8 mouse cellular contexts compared by ENCODE assay signal in genomic region chr5:143423899-143424519, GRCm38 (mm10). TPM values are rescaled to one million over a fixed set of nuclear protein-coding genes. Genes with fewer than 3 reads are reported as not detected.
DNase-seq lines count a peak whose midpoint lies in the region; ATAC-seq and TF ChIP-seq lines count a peak whose summit lies in the region.
"Had no signal": no experiment of that assay in that cellular context is flagged by ENCODE, and none has a peak within 500 bp of the region (broad histone marks: within the 10 kb centered on the region; RNA-seq: fewer than 3 reads in every experiment).

No protein-coding gene starts in this region.

- TF ChIP-seq POLR2A in bone marrow macrophage, adult 2 months (IDR thresholded peaks at IDR 0.05; ENCODE audit: borderline replicate concordance, low read depth, low read length): no peak
- TF ChIP-seq POLR2A in kidney, adult 2 months (IDR thresholded peaks at IDR 0.05; ENCODE audit: low read depth, low read length): no peak

- no peak overlapping the region for H3K27ac ChIP-seq in bone marrow macrophage, adult 2 months (ENCODE audit: insufficient read depth, low read depth, low read length)
- H3K27ac ChIP-seq in kidney, adult 2 months (ENCODE audit: insufficient read depth, low read depth, low read length): no peak overlapping the region
- H3K27ac ChIP-seq in liver, embryonic 13.5 days: no peak overlapping the region
- H3K27ac ChIP-seq: limb, embryonic 12.5 days had no signal

- no peaks in the 10 kb centered on the region; the same call in 1 of the 2 replicates for H3K4me1 ChIP-seq in bone marrow macrophage, adult 2 months (ENCODE audit: control insufficient read depth, insufficient read depth, low read length)
- no peaks in the 10 kb centered on the region; the same call in 1 of the 2 replicates for H3K4me1 ChIP-seq in kidney, adult 2 months (ENCODE audit: control insufficient read depth, insufficient read depth, low read length)
- H3K4me1 ChIP-seq in liver, embryonic 13.5 days (replicated peaks): no peaks in the 10 kb centered on the region
- H3K4me1 ChIP-seq: limb, embryonic 12.5 days had no signal

- TF ChIP-seq CTCF in bone marrow macrophage, adult 2 months (IDR thresholded peaks at IDR 0.05; ENCODE audit: low read depth, low read length): peak; percentile 73
- peak; percentile 79 for TF ChIP-seq CTCF in kidney, adult 2 months (conservative IDR thresholded peaks at IDR 0.05; ENCODE audit: insufficient read depth, insufficient read length, low read depth, low read length)

- 0 out of 2 replicates have a peak, but pooled peaks have one; percentile 51 for ATAC-seq in liver, embryonic 13.5 days (ENCODE audit: low read depth)

- no peak overlapping the region for H3K4me2 ChIP-seq in liver, embryonic 13.5 days
- H3K4me2 ChIP-seq: limb, embryonic 12.5 days had no signal

- no peak overlapping the region for H3K4me3 ChIP-seq in bone marrow macrophage, adult 2 months (ENCODE audit: insufficient read depth, low read length)
- no peak overlapping the region for H3K4me3 ChIP-seq in kidney, adult 2 months (ENCODE audit: insufficient read depth, low read depth, low read length)
- H3K4me3 ChIP-seq in liver, embryonic 13.5 days (replicated peaks): no peak overlapping the region
- H3K4me3 ChIP-seq: limb, embryonic 12.5 days had no signal

- DNase-seq in 416B (ENCODE audit: low read depth): peak; percentile 78
- peak; percentile 69 for DNase-seq in CD4-positive helper T cell, adult 2 months (ENCODE audit: low read depth, low spot score)
- DNase-seq in fibroblast of lung, adult 2 months (ENCODE audit: low read depth): peak; percentile 46
- peak; percentile 63 for DNase-seq in kidney, adult 2 months
- DNase-seq in liver, embryonic 13.5 days: peak; percentile 39
- DNase-seq in right cerebral cortex, postnatal 25 days: peak; percentile 13

- no peaks in the 10 kb centered on the region for H3K27me3 ChIP-seq in kidney, adult 2 months (replicated peaks; ENCODE audit: control insufficient read depth, insufficient read depth, low read length)
- H3K27me3 ChIP-seq in liver, embryonic 13.5 days: no peaks in the 10 kb centered on the region
- H3K27me3 ChIP-seq: limb, embryonic 12.5 days had no signal

- H3K9me3 ChIP-seq in liver, embryonic 13.5 days (replicated peaks): no peaks in the 10 kb centered on the region
- H3K9me3 ChIP-seq: limb, embryonic 12.5 days had no signal

- 17% methylated on average over 6 of the region's 6 CpGs for WGBS in kidney, adult 2 months
- 17% methylated on average over 6 of the region's 6 CpGs for WGBS in liver, embryonic 13.5 days (ENCODE audit: insufficient replicate concordance)

- H3K36me3 ChIP-seq in kidney, adult 2 months (ENCODE audit: control insufficient read depth, insufficient read depth, low read length): no peaks in the 10 kb centered on the region
- H3K36me3 ChIP-seq in liver, embryonic 13.5 days: peaks cover 41% of the 10 kb centered on the region

- H3K9ac ChIP-seq in liver, embryonic 13.5 days: no peak overlapping the region
- H3K9ac ChIP-seq: limb, embryonic 12.5 days had no signal

RNA-seq across cellular contexts. Expression of gene Kdelr2, which starts 20.4 kb away (rescaled TPM):
- 51.3 and 51.5 TPM in 2 replicates for polyA plus RNA-seq in bone marrow macrophage, adult 2 months (2012; ENCODE audit: insufficient read depth, insufficient read length, missing spikeins)
- 91.8 and 99.4 TPM in 2 replicates for polyA plus RNA-seq in kidney, adult 2 months (2012; rRNA removed)
- 155 and 176 TPM in 2 replicates for polyA plus RNA-seq in liver, embryonic 13.5 days (2015; fragmentation: Nextera tagmentation; extraction: Ambion mirVana)

RNA-seq across cellular contexts. Expression of gene Daglb, which starts 40.4 kb away (rescaled TPM):
- 60.0 and 64.7 TPM in 2 replicates for polyA plus RNA-seq in bone marrow macrophage, adult 2 months (2012; ENCODE audit: insufficient read depth, insufficient read length, missing spikeins)
- polyA plus RNA-seq in kidney, adult 2 months (2012; rRNA removed): 11.7 TPM in 2 replicates
- 8.8 and 9.2 TPM in 2 replicates for polyA plus RNA-seq in liver, embryonic 13.5 days (2015; fragmentation: Nextera tagmentation; extraction: Ambion mirVana)

Comparison
In these comparisons a context has a peak if more than half of its experiments do, and no peak if none do; other contexts are left out.
1. DNase-seq: peak in every context shown above with its lines; median percentile 78 in 416B; 69 in CD4-positive helper T cell, adult 2 months; 63 in kidney, adult 2 months; 46 in fibroblast of lung, adult 2 months; 39 in liver, embryonic 13.5 days; 13 in right cerebral cortex, postnatal 25 days.